Mouse (Mus musculus): ENCODE measurements around the gene Sept7. TPM values are rescaled to one million over a fixed set of nuclear protein-coding genes. Genes with fewer than 3 reads are reported as not detected.

The Sept7 gene
- polyA plus RNA-seq, 1 experiment from 2014 or later, result 300 TPM

- H3K36me3 ChIP-seq, result no peaks in the 10 kb centered on the region
- WGBS, result 81% methylated on average over 11 of the region's 11 CpGs
- no peak overlapping the region for H3K4me2 ChIP-seq
- H3K27me3 ChIP-seq, result no peaks in the 10 kb centered on the region
- no peaks in the 10 kb centered on the region for H3K9me3 ChIP-seq
- no peak overlapping the region for H3K27ac ChIP-seq
- H3K9ac ChIP-seq, result no peak overlapping the region
- ATAC-seq (ENCODE audit: insufficient number of reproducible peaks, insufficient read depth, low FRiP score, low TSS enrichment, low read depth), result no peak
- no peak overlapping the region for H3K4me3 ChIP-seq
- H3K4me1 ChIP-seq, result no peaks in the 10 kb centered on the region
These were observed 76.9 kb downstream of the Sept7 start for GRCm38 (mm10) chr9:25328946-25329723.

- 81% methylated on average over 2 of the region's 2 CpGs for WGBS
These were observed 85.4 kb downstream of the Sept7 start for GRCm38 (mm10) chr9:25337436-25338198.

GRCm38 (mm10) chr9:25340412-25340811 is 88.2 kb downstream of the Sept7 start:
- 77% methylated on average over 1 of the region's 1 CpGs for WGBS
- H3K9ac ChIP-seq, result no peak overlapping the region
- no peak for ATAC-seq (ENCODE audit: insufficient number of reproducible peaks, insufficient read depth, low FRiP score, low TSS enrichment, low read depth)
- no peaks in the 10 kb centered on the region for H3K9me3 ChIP-seq
- H3K27ac ChIP-seq, result no peak overlapping the region
- no peaks in the 10 kb centered on the region for H3K27me3 ChIP-seq
- no peaks in the 10 kb centered on the region for H3K36me3 ChIP-seq
- no peaks in the 10 kb centered on the region for H3K4me1 ChIP-seq
- H3K4me2 ChIP-seq, result no peak overlapping the region
- H3K4me3 ChIP-seq, result no peak overlapping the region

More at GRCm38 (mm10) chr9:25337436-25338198, 85.4 kb downstream of the Sept7 start:
- Histone ChIP-seq H3K4me3 (no peak overlapping the region), H3K4me1 (no peaks in the 10 kb centered on the region), H3K36me3 (no peaks in the 10 kb centered on the region), H3K27me3 (no peaks in the 10 kb centered on the region), H3K9ac (no peak overlapping the region), H3K4me2 (no peak overlapping the region), H3K27ac (no peak overlapping the region), H3K9me3 (no peaks in the 10 kb centered on the region)
- ATAC-seq (ENCODE audit: insufficient number of reproducible peaks, insufficient read depth, low FRiP score, low TSS enrichment, low read depth), result no peak

- Histone ChIP-seq H3K36me3 (no peaks in the 10 kb centered on the region), H3K27me3 (no peaks in the 10 kb centered on the region), H3K9ac (no peak overlapping the region), H3K4me1 (no peaks in the 10 kb centered on the region), H3K9me3 (no peaks in the 10 kb centered on the region), H3K4me2 (no peak overlapping the region), H3K27ac (no peak overlapping the region), H3K4me3 (no peak overlapping the region)
- 78% methylated on average over 1 of the region's 1 CpGs for WGBS
- no peak for ATAC-seq (ENCODE audit: insufficient number of reproducible peaks, insufficient read depth, low FRiP score, low TSS enrichment, low read depth)
These were observed 101.5 kb downstream of the Sept7 start for GRCm38 (mm10) chr9:25353775-25354174.

- Histone ChIP-seq H3K4me3 (no peak overlapping the region), H3K4me2 (no peak overlapping the region), H3K36me3 (no peaks in the 10 kb centered on the region), H3K27me3 (no peaks in the 10 kb centered on the region), H3K4me1 (no peaks in the 10 kb centered on the region), H3K9ac (no peak overlapping the region), H3K27ac (no peak overlapping the region), H3K9me3 (no peaks in the 10 kb centered on the region)
- no peak for ATAC-seq (ENCODE audit: insufficient number of reproducible peaks, insufficient read depth, low FRiP score, low TSS enrichment, low read depth)
- WGBS, result 89% methylated on average over 11 of the region's 11 CpGs
These were observed 103.6 kb downstream of the Sept7 start for GRCm38 (mm10) chr9:25355806-25356205.

- Histone ChIP-seq H3K27ac (no peak overlapping the region), H3K4me3 (no peak overlapping the region), H3K4me1 (no peaks in the 10 kb centered on the region), H3K9me3 (no peaks in the 10 kb centered on the region), H3K27me3 (no peaks in the 10 kb centered on the region), H3K36me3 (no peaks in the 10 kb centered on the region), H3K9ac (no peak overlapping the region), H3K4me2 (no peak overlapping the region)
- ATAC-seq (ENCODE audit: insufficient number of reproducible peaks, insufficient read depth, low FRiP score, low TSS enrichment, low read depth), result no peak
- 96% methylated on average over 12 of the region's 12 CpGs for WGBS
These were observed 105.3 kb downstream of the Sept7 start for GRCm38 (mm10) chr9:25357589-25357988.

GRCm38 (mm10) chr9:25358018-25358417 is 105.8 kb downstream of the Sept7 start:
- Histone ChIP-seq H3K4me3 (no peak overlapping the region), H3K4me1 (no peaks in the 10 kb centered on the region), H3K36me3 (no peaks in the 10 kb centered on the region), H3K9ac (no peak overlapping the region), H3K27ac (no peak overlapping the region), H3K9me3 (no peaks in the 10 kb centered on the region), H3K27me3 (no peaks in the 10 kb centered on the region), H3K4me2 (no peak overlapping the region)
- 75% methylated on average over 5 of the region's 5 CpGs for WGBS
- ATAC-seq (ENCODE audit: insufficient number of reproducible peaks, insufficient read depth, low FRiP score, low TSS enrichment, low read depth), result no peak

Other genes with a start within 250 kb of the Sept7 start
- gene Gm10181, start 163.0 kb upstream of the Sept7 start, polyA plus RNA-seq (2015; fragmentation: Nextera tagmentation; extraction: Ambion mirVana), result not detected in 2 replicates
- 30.4 and 30.8 TPM in 2 replicates for gene Herpud2, start 100.6 kb upstream of the Sept7 start, polyA plus RNA-seq (2015; fragmentation: Nextera tagmentation; extraction: Ambion mirVana)
- gene Eepd1, start 229.1 kb downstream of the Sept7 start, polyA plus RNA-seq (2015; fragmentation: Nextera tagmentation; extraction: Ambion mirVana), result 15.8 and 17.8 TPM in 2 replicates

Data from embryonic facial prominence, embryonic 13.5 days (tissue).